Mouse (Mus musculus): ENCODE results near the gene Cntrl. TPM values are rescaled to one million over a fixed set of nuclear protein-coding genes. Genes with fewer than 3 reads are reported as not detected.

Cntrl gene
- polyA plus RNA-seq, 1 experiment from 2014 or later, result 29.5 TPM

GRCm38 (mm10) chr2:35100529-35100928, 8.8 kb upstream of the Cntrl start:
- Histone ChIP-seq H3K9me3 (no peaks in the 10 kb centered on the region), H3K4me1 (0 out of 2 replicates have a peak, but pooled peaks cover 4% of the 10 kb centered on the region), H3K4me3 (no peak overlapping the region), H3K27ac (no peak overlapping the region), H3K36me3 (replicated peaks) (no peaks in the 10 kb centered on the region), H3K27me3 (ENCODE audit: poor library complexity, severe bottlenecking) (no peaks in the 10 kb centered on the region)
- WGBS, result 89% methylated on average over 6 of the region's 6 CpGs
- no peak for DNase-seq (ENCODE audit: extremely low spot score, low spot score)

- 91% methylated on average over 3 of the region's 3 CpGs for WGBS
- Histone ChIP-seq H3K27me3 (ENCODE audit: poor library complexity, severe bottlenecking) (no peaks in the 10 kb centered on the region), H3K4me1 (0 out of 2 replicates have a peak, but pooled peaks cover 4% of the 10 kb centered on the region), H3K27ac (no peak within 1 kb of the TSS), H3K9me3 (no peaks in the 10 kb centered on the region), H3K36me3 (replicated peaks) (no peaks in the 10 kb centered on the region), H3K4me3 (no peak within 1 kb of the TSS)
- no peak for DNase-seq (ENCODE audit: extremely low spot score, low spot score)
Measured at GRCm38 (mm10) chr2:35101443-35101842, 7.8 kb upstream of the Cntrl start, which contains the start of gene AI182371. AI182371 (minus strand) TSS chr2:35101543.

- no peaks in the 10 kb centered on the region for H3K27me3 ChIP-seq (ENCODE audit: poor library complexity, severe bottlenecking)
- no peak overlapping the region for H3K4me3 ChIP-seq
- H3K9me3 ChIP-seq, result no peaks in the 10 kb centered on the region
- H3K27ac ChIP-seq, result no peak overlapping the region
- 0 out of 2 replicates have a peak, but pooled peaks cover 4% of the 10 kb centered on the region for H3K4me1 ChIP-seq
- H3K36me3 ChIP-seq (replicated peaks), result no peaks in the 10 kb centered on the region
- no peak for DNase-seq (ENCODE audit: extremely low spot score, low spot score)
Measured at GRCm38 (mm10) chr2:35102777-35103176, 6.5 kb upstream of the Cntrl start.

GRCm38 (mm10) chr2:35103558-35103957, 5.7 kb upstream of the Cntrl start:
- Histone ChIP-seq H3K27ac (no peak overlapping the region), H3K36me3 (replicated peaks) (no peaks in the 10 kb centered on the region), H3K9me3 (no peaks in the 10 kb centered on the region), H3K4me1 (0 out of 2 replicates have a peak, but pooled peaks cover 4% of the 10 kb centered on the region), H3K4me3 (no peak overlapping the region), H3K27me3 (ENCODE audit: poor library complexity, severe bottlenecking) (no peaks in the 10 kb centered on the region)
- DNase-seq (ENCODE audit: extremely low spot score, low spot score), result no peak
- WGBS, result 85% methylated on average over 5 of the region's 5 CpGs

GRCm38 (mm10) chr2:35104843-35105242, 4.4 kb upstream of the Cntrl start:
- no peaks in the 10 kb centered on the region for H3K36me3 ChIP-seq (replicated peaks)
- H3K27me3 ChIP-seq (ENCODE audit: poor library complexity, severe bottlenecking), result no peaks in the 10 kb centered on the region
- no peaks in the 10 kb centered on the region for H3K9me3 ChIP-seq
- H3K4me1 ChIP-seq, result peaks cover 13% of the 10 kb centered on the region
- H3K4me3 ChIP-seq, result no peak overlapping the region
- 70% methylated on average over 3 of the region's 3 CpGs for WGBS
- DNase-seq (ENCODE audit: extremely low spot score, low spot score), result no peak
- H3K27ac ChIP-seq, result no peak overlapping the region

GRCm38 (mm10) chr2:35107984-35108635, 1.2 kb upstream of the Cntrl start:
- Histone ChIP-seq H3K9me3 (no peaks in the 10 kb centered on the region), H3K27ac (no peak overlapping the region), H3K36me3 (replicated peaks) (no peaks in the 10 kb centered on the region), H3K27me3 (ENCODE audit: poor library complexity, severe bottlenecking) (no peaks in the 10 kb centered on the region), H3K4me3 (no peak overlapping the region), H3K4me1 (peaks cover 20% of the 10 kb centered on the region)
- WGBS, result 48% methylated on average over 5 of the region's 5 CpGs
- peak; percentile 18 for DNase-seq (ENCODE audit: extremely low spot score, low spot score)

- peak overlapping the region; percentile 93 for H3K27ac ChIP-seq
Measured at GRCm38 (mm10) chr2:35108712-35109111, 580 bp upstream of the Cntrl start.

GRCm38 (mm10) chr2:35109924-35110304, 622 bp downstream of the Cntrl start:
- Histone ChIP-seq H3K9me3 (no peaks in the 10 kb centered on the region), H3K36me3 (replicated peaks) (peaks cover 9% of the 10 kb centered on the region), H3K27ac (peak overlapping the region; percentile 93), H3K27me3 (ENCODE audit: poor library complexity, severe bottlenecking) (no peaks in the 10 kb centered on the region), H3K4me1 (peaks cover 17% of the 10 kb centered on the region), H3K4me3 (peak overlapping the region; percentile 85)
- no peak for DNase-seq (ENCODE audit: extremely low spot score, low spot score)
- 2% methylated on average over 13 of the region's 13 CpGs for WGBS

More at GRCm38 (mm10) chr2:35108712-35109111, 580 bp upstream of the Cntrl start:
- H3K36me3 ChIP-seq (replicated peaks), result peaks cover 4% of the 10 kb centered on the region
- H3K9me3 ChIP-seq, result no peaks in the 10 kb centered on the region
- no peaks in the 10 kb centered on the region for H3K27me3 ChIP-seq (ENCODE audit: poor library complexity, severe bottlenecking)
- H3K4me3 ChIP-seq, result peak overlapping the region; percentile 85
- DNase-seq (ENCODE audit: extremely low spot score, low spot score), result no peak
- H3K4me1 ChIP-seq, result peaks cover 20% of the 10 kb centered on the region
- WGBS, result 41% methylated on average over 3 of the region's 3 CpGs

- Histone ChIP-seq H3K4me3 (peak overlapping the region; percentile 85; the same call in 1 of the 2 replicates), H3K9me3 (no peaks in the 10 kb centered on the region), H3K27ac (no peak overlapping the region), H3K27me3 (ENCODE audit: poor library complexity, severe bottlenecking) (no peaks in the 10 kb centered on the region), H3K36me3 (replicated peaks) (peaks cover 13% of the 10 kb centered on the region), H3K4me1 (peaks cover 17% of the 10 kb centered on the region)
- 86% methylated on average over 2 of the region's 2 CpGs for WGBS
- DNase-seq (ENCODE audit: extremely low spot score, low spot score), result no peak
Measured at GRCm38 (mm10) chr2:35110521-35110920, 1.2 kb downstream of the Cntrl start.

GRCm38 (mm10) chr2:35124716-35125115, 15.4 kb downstream of the Cntrl start:
- 71% methylated on average over 7 of the region's 7 CpGs for WGBS
- H3K27ac ChIP-seq, result no peak overlapping the region

GRCm38 (mm10) chr2:35131491-35131890, 22.2 kb downstream of the Cntrl start:
- Histone ChIP-seq H3K27ac (peak overlapping the region; percentile 86), H3K27me3 (ENCODE audit: poor library complexity, severe bottlenecking) (no peaks in the 10 kb centered on the region), H3K4me3 (peak overlapping the region; percentile 61), H3K4me1 (peaks cover 25% of the 10 kb centered on the region), H3K36me3 (replicated peaks) (peaks cover 39% of the 10 kb centered on the region), H3K9me3 (no peaks in the 10 kb centered on the region)
- DNase-seq (ENCODE audit: extremely low spot score, low spot score), result no peak

More at GRCm38 (mm10) chr2:35124716-35125115, 15.4 kb downstream of the Cntrl start:
- H3K36me3 ChIP-seq (replicated peaks), result peaks cover 31% of the 10 kb centered on the region
- no peaks in the 10 kb centered on the region for H3K9me3 ChIP-seq
- no peak overlapping the region for H3K4me3 ChIP-seq
- no peaks in the 10 kb centered on the region for H3K27me3 ChIP-seq (ENCODE audit: poor library complexity, severe bottlenecking)
- no peak for DNase-seq (ENCODE audit: extremely low spot score, low spot score)
- no peaks in the 10 kb centered on the region for H3K4me1 ChIP-seq

- Histone ChIP-seq H3K27me3 (ENCODE audit: poor library complexity, severe bottlenecking) (no peaks in the 10 kb centered on the region), H3K4me3 (peak overlapping the region; percentile 61), H3K4me1 (peaks cover 25% of the 10 kb centered on the region), H3K9me3 (no peaks in the 10 kb centered on the region), H3K36me3 (replicated peaks) (peaks cover 45% of the 10 kb centered on the region), H3K27ac (peak overlapping the region; percentile 86)
- WGBS, result under 1% methylated on average over 21 of the region's 21 CpGs
- DNase-seq (ENCODE audit: extremely low spot score, low spot score), result peak; percentile 92
Measured at GRCm38 (mm10) chr2:35131991-35132661, 22.8 kb downstream of the Cntrl start.

- H3K9me3 ChIP-seq, result no peaks in the 10 kb centered on the region
- 15% methylated on average over 5 of the region's 5 CpGs for WGBS
- H3K27me3 ChIP-seq (ENCODE audit: poor library complexity, severe bottlenecking), result no peaks in the 10 kb centered on the region
- peak overlapping the region; percentile 86 for H3K27ac ChIP-seq
- H3K4me1 ChIP-seq, result peaks cover 25% of the 10 kb centered on the region
- DNase-seq (ENCODE audit: extremely low spot score, low spot score), result no peak
- H3K4me3 ChIP-seq, result peak overlapping the region; percentile 61
- peaks cover 50% of the 10 kb centered on the region for H3K36me3 ChIP-seq (replicated peaks)
Measured at GRCm38 (mm10) chr2:35132662-35133055, 23.4 kb downstream of the Cntrl start.

Data from forebrain, embryonic 10.5 days (tissue).